Mouse (Mus musculus): ENCODE data around the gene 5730455P16Rik.
"Not testable (repeated sequence)": the region's sequence is repeated elsewhere in the genome, so short reads cannot be mapped to it uniquely, and the experiment has no call there.

The 5730455P16Rik gene

DNA sequence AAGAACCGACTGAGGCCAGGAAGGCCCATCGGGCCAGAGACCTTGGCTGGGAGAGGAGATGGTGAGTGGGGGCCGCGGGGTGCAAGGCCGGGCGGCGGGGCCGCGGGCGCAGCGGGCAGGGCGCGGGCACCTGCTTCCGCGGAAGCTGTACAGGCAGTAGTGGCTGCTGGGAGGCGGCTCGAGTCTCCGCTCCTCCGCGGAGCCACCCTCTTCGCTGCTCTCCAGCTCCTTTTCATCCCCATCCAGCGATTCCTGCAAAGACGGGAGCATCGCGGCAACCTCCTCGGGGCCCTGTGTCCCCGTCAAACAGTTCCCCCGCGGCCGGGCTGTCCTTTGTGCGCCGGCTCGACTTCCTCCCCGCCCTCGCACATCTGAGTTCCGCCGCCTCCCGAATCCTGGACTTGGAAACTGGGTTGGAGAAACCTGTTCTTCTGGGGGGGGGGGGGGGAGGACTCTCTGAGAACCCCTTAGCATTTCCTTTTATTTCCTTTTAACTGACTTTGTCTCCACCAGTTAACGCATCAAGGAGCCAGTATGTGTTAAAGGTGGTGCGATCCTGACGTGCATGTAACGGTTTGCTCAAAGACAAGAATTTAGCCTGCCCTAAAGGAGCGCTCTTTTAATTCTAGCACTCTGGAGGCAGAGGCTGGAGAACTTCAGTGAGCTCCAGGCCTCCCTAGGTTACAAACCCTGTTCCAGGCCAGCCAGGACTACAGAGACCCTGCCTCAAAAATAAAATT is at the start of gene 5730455P16Rik:
5730455P16Rik (minus strand) TSS at position 323 of the 740 bp plus-strand sequence.
- DNase-seq (ENCODE audit: extremely low spot score, low read depth, low spot score): no peak

DNA sequence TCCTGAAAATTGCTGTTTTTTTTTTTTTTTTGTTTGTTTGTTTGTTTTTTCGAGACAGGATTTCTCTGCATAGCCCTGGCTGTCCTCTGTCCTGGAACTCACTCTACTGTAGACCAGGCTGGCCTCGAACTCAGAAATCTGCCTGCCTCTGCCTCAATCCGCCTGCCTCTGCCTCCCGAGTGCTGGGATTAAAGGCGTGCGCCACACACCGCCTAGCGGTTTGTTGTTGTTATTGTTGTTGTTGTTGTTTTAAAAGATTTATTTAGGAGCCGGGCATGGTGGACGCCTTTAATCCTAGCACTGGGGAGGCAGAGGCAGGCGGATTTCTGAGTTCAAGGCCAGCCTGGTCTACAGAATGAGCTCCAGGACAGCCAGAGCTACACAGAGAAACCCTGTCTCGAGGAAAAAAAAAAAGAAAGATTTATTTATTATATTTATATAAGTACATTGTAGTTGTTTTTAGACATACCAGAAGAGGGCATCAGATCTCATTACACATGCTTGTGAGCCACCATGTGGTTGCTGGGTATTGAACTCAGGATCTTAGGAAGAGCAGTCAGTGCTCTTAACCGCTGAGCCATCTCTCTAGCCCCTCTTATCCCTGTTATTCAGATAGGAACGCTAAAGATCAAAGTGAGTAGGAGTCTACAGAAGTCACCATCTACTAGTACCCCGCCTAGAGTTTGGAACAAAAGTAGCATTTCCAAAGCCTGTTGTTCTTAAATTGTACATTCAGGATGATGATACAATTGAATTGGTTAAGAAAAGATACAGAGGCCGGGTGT is 48.4 kb upstream of the 5730455P16Rik start:
- DNase-seq (ENCODE audit: extremely low spot score, low read depth, low spot score): not testable (repeated sequence)

DNA sequence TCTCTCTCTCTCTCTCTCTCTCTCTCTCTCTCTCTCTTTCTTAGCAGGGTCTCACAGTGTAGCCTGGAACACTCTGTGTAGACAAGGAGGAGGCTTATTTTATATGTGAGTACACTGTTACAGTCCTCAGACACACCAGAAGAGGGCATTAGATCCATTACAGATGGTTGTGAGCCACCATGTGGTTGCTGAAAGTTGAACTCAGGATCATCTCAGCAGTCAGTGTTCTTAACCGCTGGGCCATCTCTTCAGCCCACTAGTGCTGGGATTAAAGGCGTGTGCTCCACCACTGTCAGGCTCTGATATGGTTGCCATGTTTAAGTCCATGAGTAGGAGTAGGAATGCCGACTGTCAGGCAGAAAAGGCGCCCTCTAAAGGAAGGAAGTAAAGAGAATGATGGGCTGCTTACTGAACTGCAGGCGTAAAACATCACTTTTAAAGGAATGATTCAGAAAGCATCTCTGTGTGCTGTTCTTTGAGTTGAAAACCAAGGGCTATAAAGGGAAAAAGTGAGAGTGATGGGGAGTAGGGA is 47.5 kb upstream of the 5730455P16Rik start:
- DNase-seq (ENCODE audit: extremely low spot score, low read depth, low spot score): no peak

DNA sequence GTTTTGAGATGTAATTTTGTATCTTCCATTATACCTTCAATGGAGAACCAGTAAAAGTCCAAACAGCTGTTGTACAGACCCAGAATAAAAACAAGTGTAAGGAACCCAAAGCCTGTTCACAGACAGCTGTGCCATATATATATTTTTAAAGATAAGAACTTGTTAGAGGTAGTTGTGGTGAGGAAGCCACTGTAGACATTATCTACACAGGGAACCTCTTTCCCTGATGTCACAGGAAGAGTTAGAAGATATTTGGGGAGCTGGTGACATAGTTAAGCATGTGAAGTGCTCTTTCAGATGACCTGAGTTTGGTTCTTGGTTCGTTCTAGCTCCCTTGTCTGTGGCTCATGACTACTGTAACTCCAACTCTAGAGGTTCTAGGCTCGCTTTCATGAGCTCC is 46.9 kb upstream of the 5730455P16Rik start:
- DNase-seq (ENCODE audit: extremely low spot score, low read depth, low spot score): no peak

DNA sequence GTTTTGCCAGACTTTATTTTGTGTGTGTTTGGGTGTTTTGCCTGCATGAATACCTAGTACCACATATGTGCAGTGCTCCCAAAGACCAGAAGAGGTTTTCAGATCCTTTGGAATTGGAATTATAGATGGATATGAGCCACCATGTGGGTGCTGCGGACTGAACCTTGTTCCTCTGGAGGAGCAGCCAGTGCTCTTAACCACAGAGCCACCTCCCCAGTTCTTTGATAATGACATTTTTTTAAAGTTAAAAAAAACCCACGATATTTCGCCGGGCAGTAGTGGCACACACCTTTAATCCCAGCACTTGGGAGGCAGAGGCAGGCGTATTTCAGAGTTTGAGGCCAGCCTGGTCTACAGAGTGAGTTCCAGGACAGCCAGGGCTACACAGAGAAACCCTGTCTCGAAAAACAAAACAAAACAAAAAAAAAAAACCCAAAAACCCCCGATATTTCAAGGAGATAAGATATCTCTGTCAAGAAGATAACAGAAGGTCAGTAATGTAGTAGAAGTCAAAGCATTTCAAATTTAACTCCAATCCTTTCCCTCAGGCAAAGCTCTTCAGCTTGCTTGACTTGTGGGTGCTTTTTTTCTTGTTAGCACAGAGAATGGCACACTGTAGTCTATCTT is 43.7 kb upstream of the 5730455P16Rik start:
- DNase-seq (ENCODE audit: extremely low spot score, low read depth, low spot score): no peak

DNA sequence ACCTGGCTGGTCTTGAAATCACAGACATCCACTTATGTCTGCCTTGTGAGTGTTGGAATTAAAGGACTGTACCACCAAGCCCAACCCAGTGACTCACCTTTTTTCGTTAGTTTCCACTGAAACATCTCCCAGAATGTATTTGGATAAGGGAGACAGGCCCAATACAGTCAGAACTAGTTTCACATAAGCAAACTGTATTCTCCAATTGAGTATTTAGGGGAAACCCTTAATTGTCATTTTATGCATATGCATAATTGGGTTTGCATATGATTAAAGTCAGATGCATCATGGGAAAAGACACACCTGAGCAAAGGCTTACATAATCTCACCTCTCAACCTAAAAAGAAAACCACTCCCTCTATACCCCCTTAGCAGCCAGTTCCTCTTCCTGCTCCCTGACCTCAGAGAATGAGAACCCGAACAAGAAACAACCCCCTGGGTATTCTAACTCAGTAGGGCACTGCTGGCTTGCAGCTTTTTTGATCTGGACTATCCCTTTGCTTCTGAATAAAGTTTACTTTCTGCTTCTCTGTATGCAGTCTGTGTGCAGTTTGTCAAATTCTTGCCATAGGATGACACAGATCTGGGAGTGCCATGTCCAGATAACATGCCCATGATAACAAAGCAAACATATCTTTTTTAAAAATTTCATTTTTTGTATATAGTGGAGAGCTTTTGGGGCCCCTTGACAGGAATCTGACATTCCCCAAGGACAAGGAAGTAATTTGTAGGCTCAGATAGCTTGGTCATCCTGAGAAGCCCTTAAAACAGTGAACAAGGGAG is 42.6 kb upstream of the 5730455P16Rik start:
- no peak for DNase-seq (ENCODE audit: extremely low spot score, low read depth, low spot score)

DNA sequence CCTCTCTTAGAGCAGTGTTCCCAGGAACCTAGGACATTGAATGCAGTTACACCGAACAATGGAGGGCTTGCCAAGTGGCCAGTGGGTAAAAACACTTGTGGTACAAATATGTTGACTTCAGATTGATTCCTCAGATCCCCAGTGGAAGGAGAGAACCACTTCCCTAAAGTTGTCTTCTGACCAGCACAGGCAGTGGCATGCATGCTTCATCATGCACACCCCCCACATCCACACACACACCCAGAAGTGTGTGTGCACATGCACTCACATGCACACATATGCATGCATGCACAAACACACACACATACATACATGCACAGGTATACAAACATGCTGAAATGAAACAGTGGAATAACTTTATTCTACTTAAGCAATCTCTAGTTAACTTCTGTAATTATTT is 41.9 kb upstream of the 5730455P16Rik start:
- DNase-seq (ENCODE audit: extremely low spot score, low read depth, low spot score): no peak

DNA sequence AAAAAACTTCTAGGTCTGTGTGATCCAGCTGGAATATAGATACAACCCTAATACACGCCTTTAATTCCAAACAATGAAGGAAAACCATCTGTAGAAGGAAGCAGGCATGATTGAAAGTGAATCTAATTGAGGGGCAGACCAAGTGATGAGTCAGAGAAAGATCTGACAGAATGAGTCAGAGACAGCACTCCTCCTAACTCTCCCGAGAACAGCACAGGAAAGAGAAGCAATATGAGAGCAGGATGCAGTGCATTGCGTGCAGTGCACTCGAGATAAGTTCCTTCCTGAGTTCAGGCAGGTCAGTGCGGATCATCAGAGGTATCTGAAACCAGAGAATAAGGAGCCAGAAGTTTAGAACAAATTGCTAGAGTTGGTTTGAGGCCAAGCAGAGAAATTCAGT is 39.3 kb upstream of the 5730455P16Rik start:
- DNase-seq (ENCODE audit: extremely low spot score, low read depth, low spot score): no peak

DNA sequence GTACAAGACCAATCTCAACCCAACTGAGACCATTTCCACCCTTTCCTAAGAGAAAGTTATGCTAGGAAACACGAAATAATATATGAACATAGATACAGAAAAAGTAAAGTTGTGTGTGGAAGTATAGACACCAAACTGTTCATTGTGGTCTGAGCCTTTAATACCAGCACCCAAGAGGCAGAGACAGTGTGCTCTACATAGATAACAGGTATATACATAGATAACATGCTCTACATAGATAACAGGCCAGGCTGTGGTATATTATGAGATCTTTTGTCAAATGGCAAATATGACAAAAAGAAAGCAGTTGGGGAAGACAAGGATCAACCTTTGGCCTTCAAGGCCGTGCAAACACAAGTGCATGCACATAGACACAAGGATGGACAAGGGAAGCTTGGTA is 32.5 kb upstream of the 5730455P16Rik start:
- DNase-seq (ENCODE audit: extremely low spot score, low read depth, low spot score): no peak

DNA sequence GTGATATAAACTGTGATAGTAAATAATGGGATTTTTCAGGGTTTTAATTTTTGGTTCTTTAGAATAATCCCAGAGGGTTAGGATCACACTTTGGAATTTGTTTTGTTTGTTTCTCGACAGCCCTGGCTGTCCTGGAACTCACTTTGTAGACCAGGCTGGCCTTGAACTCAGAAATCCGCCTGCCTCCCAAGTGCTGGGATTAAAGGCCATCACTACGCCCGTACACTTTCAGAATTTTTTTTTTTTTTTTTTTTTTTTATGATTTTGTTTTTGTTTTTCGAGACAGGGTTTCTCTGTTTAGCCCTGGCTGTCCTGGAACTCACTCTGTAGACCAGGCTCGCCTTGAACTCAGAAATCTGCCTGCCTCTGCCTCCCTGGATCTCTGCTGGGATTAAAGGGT is 30.0 kb upstream of the 5730455P16Rik start:
- DNase-seq (ENCODE audit: extremely low spot score, low read depth, low spot score): not testable (repeated sequence)

DNA sequence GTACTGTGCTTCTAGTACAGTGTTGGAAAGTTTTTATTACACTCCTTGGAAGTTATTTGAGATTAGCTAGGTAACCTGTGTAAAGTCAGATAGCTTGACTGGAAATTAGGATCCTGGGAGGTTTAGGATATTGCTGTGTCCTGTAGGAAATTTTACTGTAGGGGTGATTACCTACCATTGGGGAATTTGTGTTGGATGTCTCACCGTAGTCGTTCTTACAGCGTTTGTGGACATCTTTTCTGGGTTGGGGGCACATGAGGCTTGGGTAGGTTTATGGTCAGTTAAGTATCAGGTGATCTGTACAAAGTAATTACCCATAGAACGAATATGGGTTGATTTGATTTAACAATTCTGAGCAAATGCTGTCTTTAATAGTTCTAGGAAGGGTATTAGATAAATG is 18.8 kb upstream of the 5730455P16Rik start:
- no peak for DNase-seq (ENCODE audit: extremely low spot score, low read depth, low spot score)

DNA sequence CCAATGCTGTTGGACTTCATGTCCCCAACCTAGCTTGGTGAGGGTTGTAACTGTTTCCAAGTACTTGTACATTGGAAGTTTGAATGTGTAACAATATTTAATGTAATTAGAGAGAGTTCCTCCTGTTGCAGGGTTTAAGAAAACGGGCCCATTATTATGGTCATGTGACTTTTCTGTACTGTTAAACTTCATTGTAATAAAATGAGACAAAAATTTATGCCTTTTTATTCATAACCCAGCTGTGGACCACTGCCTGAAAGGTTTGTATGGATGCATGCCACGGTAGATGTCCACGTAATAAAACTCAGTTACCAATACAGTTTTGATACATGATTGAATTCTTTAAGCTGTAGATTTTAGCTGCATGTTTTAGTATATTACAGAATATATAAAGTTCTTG is 18.1 kb upstream of the 5730455P16Rik start:
- DNase-seq (ENCODE audit: extremely low spot score, low read depth, low spot score): no peak

DNA sequence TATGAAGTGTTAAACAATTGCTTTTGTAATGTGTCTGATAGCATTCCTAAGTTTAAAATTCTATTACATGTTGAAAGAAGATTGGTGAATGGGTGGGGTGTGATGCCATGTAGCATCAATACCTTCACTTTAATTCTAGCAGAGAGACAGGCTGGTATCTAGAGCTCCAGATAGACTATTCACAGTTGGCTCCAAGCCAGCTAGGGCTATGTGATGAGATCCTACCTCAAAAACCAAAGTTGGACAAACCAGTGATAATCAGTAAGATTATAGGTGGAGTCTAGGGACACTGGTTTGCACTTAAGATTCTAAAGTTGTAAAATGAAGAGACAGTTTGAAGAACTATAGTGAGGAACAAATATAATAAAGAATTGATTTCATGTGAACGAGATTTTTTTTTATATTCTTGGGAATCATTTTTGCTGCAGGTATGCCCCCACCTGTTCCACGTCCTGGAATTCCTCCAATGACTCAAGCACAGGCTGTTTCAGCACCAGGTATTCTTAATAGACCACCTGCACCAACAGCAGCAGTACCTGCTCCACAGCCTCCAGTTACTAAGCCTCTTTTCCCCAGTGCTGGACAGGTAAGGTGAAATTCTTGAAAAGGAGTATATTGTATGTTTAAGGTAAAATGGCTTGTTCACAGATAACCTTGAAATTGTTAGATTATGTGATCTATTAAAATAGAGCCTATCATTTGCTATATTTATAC is 13.7 kb upstream of the 5730455P16Rik start:
- DNase-seq (ENCODE audit: extremely low spot score, low read depth, low spot score): no peak

DNA sequence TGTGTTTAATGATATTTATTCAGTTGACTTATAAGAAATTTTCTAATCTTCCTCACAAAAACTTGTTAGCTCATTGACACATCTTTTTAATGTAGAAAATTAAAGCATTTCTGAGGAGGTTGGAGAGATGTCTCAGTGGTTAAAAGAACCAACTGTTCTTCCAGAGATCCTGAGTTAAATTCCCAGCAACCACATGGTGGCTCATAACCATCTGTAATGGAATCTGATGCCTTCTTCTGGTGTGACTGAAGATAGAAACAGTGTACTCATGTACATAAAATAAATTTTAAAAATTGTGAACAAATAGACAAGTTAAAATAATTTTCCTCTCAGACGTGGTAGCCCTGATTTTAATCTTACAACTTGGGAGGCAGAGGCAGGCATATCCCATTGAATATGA is 12.1 kb upstream of the 5730455P16Rik start:
- DNase-seq (ENCODE audit: extremely low spot score, low read depth, low spot score): no peak

DNA sequence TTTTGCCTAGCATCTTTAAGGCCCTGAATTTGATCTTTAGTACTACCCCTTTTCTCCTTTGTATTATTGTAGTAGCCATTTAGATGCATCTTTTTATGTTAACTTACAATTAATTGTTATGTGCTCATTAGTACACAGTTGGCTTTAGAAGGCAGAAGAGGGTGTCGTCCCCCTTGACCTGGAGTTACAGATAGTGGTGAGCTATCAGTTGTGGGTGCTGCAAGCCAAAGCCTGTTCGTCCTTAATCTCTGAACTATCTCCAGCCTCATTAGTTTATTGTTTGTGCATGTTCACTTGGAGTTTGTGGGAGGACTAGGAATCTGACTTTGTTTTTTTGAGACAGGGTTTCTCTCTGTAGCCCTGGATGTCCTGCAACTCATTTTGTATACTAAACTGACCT is 9.0 kb upstream of the 5730455P16Rik start:
- DNase-seq (ENCODE audit: extremely low spot score, low read depth, low spot score): no peak

DNA sequence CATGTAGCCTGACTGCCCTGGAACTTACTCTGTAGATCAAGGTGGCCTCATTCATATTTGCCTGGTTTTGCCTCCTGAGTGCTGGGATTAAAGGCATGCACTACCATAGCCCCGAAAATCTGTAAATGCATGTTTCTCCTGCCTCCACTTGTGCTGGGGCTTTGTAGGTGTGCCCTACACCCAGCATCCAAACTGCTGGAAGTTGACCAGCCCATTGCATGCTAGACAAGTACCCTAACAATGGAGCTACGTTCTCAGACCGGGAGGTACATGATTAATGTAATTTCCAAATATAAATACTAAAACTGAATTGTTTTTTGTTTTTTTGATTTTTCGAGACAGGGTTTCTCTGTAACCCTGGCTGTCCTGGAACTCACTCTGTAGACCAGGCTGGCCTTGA is 7.2 kb upstream of the 5730455P16Rik start:
- no peak for DNase-seq (ENCODE audit: extremely low spot score, low read depth, low spot score)

DNA sequence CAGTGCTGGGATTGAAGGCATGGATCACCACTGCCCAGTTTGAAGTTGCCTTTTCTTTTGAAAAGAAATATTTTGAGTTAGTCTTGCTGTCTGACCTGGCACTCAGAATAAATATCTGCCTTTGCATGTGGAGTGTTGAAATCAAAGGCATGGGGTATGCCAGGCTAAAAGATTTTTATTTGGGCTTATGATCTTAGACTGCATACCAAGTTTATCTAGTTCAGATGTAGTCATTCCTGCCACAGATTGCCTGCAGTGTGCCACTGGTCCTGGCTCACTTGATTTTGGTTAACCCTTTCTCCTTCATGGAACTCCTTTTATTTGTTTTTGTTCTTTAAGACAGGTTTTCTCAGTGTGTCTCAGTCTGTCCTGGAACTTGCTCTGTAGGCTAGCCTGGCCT is 6.6 kb upstream of the 5730455P16Rik start:
- no peak for DNase-seq (ENCODE audit: extremely low spot score, low read depth, low spot score)

DNA sequence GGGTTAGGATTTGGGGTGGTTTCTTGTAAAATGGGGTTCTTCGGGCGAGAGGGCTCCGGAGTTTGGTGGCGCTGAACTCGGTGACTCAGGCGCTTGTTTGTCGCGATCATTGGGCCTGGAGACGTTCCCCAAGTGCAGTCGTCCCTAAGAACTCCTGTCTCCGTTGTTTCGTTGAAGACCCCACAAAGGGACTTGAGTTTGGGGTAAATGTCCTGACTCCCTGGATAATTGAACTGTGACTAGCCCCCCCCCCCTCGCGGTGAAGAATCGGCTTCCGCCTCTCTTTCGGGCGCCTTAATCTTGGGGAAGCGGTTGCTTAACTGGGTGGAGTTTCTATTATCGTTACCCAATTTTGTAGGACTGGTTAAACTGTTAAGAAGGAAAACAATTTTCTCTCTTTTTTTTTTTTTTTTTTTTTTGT is 5.8 kb upstream of the 5730455P16Rik start:
- no peak for DNase-seq (ENCODE audit: extremely low spot score, low read depth, low spot score)

DNA sequence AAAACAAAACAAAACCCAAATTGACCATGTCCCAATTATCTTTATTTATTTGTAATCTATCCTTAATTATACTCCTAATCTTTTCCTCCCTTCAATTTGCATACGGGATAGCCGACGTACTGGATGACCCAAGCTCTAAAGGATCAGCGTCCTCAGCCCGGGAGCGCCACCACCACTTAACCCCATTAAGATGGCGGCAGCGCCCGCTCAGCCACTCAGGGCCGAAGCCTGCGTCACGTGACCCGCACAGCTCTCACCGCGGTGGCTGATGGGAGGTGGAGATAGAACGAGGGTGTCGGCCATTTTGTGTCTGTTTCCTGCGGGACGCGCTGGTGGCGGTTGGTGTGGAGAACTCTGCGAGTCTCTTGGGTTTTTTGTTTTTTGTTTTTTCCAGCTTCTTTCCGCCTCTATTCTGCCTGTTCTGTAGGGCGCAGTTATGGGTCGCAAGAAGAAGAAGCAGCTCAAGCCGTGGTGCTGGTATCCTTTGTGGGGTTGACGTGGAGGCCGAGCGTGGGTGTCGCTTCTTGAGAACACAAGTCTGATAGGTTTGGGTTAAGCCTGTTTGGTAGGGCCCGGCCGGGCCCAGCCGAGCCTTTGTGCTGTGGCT is 5.3 kb upstream of the 5730455P16Rik start, which contains the start of gene Zfp207:
Zfp207 (plus strand) TSS at position 261 of the 607 bp plus-strand sequence.
- DNase-seq (ENCODE audit: extremely low spot score, low read depth, low spot score): peak; percentile 88

DNA sequence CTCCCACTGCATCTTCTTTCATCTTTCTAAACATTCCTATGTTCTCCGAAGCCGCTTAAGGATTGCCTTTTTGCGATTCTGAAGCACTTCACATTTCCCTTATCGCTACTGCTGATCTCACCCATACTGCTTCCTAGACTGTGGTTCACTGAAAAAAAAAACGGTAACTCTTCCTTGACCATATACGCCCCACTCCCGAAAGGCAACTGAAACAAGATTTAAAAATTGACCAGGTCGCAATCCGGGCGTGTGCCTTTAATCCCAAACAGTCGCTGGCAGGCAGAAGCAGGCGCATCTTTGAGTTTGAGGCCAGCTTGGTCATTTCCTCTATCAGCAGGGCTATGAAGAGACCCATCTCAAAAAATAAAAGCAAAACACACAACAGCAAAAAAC is 4.8 kb upstream of the 5730455P16Rik start:
- no peak for DNase-seq (ENCODE audit: extremely low spot score, low read depth, low spot score)

All from hindlimb bud, embryonic 11.5 days (tissue).